Mouse (Mus musculus) embryo, embryonic 10.5 days (tissue): ENCODE measurements around the gene Cldn3.
A peak's percentile ranks its signal among the peaks of the same experiment; 100 is the strongest.
"Not testable (repeated sequence)": the region's sequence is repeated elsewhere in the genome, so short reads cannot be mapped to it uniquely, and the experiment has no call there.

Source experiments
- DNase-seq: peaks from one replicate; pipeline ENCODE4 v3.0.0-alpha.2; 2015; ENCODE audit warnings: low spot score

Cldn3 gene

DNA sequence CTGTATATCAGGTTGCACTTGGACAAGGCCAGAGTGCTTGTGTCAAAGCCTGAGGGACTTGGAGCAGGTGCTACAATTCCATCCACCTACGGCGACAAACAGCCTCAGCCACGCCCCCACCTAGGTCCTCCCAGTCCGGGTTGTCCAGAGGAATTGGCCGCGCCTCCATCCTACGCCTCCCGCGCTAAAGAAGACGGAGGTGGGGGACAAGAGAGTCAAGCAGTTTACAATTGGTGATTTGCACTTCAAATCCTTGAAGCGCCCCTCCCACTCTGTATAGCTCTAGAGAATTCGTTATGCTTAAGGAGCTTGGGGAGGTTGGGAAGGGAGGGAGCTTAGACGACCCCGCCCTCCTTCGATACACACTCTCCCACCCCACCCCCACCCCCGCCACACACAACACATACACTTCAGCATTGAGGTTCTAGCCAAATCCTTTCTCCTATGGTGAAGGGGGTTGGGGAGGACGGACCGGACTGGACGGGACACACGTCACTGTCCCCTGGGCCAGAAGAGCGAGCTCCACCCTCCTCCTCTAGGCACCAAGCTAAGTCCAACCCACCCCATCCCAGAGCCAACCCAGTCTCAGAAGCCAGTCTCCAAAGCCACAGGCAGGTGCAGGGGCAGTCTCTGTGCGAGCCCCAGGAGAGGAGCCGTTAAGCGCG is at the start of gene Cldn3:
Cldn3 (plus strand) TSS at position 582 of the 665 bp plus-strand sequence.
- peak; percentile 58 for DNase-seq

DNA sequence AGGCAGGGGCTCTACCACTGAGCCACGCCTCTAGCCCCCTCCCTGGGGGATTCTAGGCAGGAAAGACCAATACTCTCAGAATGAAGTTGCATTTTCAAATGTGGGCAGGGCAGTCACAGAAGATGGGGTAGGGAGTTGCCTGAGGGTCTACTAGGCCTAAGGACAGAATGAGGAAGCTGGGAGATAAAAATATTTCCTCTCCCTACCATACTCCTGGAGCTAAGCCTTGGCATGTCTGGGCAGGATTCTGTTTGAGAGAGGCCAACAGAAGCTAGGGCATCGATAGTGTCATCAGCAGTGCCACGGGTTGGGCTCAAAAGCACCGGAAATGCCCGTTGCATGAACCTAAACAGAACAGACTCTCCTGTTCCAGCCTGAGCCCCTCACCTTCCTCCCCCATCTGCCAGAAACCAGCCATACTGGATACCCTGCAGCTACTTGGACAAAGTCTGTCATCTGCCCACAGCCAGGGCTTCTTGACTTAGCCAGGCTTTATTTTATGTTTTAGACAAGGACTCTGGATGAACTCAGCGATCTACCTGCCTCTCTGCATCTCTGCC is 49.3 kb upstream of the Cldn3 start:
- no peak for DNase-seq

DNA sequence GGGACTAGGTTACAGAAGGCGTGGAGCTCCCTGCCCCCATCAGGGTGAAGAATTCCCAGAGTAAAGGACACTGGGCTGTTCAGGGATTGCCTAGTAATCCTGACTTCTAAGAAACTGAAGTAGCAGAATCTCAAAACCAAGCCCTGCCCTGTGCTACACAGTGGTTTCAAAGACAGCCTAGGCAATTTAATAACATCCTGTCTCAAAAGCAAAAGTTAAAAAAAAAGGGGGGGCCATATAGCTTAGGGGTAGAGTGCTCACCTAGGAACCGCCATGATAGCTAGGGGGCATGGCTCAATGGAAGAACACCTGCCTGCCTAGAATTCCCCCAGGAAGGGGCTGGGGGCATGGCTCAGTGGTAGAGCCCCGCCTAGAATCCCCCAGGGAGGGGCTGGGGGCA is 46.9 kb upstream of the Cldn3 start:
- DNase-seq = no peak

DNA sequence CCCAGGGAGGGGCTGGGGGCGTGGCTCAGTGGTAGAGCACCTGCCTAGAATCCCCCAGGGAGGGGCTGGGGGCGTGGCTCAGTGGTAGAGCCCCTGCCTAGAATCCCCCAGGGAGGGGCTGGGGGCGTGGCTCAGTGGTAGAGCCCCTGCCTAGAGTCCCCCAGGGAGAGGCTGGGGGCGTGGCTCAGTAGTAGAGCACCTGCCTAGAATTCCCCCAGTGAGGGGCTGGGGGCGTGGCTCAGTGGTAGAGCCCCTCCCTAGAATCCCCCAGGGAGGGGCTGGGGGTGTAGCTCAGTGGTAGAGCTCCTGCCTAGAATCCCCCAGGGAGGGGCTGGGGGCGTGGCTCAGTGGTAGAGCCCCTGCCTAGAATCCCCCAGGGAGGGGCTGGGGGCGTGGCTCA is 46.5 kb upstream of the Cldn3 start:
- not testable (repeated sequence) for DNase-seq

DNA sequence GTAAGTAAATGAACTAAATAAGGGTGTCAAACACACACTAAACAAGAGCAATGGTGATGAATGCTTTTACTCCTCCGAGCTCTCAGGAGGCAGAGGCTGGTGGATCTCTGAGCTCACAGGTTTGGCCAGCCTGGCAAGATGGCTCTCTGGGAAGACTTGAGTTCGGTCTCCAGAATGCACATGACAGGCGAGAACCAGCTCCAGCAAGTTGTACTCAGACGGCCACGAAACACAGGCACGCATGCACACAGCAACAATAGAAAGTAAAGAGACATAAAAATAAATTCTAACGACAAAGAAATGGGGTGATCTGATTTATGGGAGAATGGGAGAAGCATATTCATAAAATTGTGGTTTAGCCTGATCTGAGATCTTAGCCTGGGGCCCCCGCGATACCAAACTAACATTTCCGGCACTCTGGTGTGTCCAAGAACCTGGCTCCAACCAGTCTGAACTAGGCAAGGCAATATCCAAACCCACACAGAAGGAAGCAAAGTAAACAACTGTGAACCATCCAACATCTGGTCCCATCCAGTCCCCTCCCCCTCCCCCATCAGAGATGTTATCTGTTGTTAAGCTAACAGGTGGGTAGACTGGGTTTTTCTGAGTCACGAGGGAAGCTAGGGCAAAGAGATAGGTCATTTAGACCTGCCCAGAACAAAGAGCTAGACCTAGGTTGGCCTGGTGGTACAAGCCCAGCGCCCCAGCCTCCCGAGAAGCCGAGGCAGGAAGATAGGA is 44.4 kb upstream of the Cldn3 start:
- no peak for DNase-seq

DNA sequence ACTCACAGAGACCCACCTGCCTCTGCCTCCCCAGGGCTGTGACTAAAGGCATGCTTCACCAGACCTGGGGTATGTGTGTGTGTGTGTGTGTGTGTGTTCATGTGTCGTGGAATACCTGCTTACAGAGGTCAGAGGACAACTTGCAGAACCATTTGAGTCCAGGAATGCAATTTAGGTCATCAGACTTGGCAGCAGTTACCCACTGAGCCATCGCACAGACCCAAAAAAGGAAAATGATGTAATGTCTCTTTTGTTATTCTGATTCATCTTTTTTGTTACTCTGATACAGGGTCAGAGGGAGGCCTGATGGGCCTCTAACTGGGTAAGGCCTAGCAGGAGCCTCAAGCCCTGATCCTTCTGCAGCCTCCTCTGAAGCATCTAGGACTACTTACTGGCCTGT is 43.3 kb upstream of the Cldn3 start:
- DNase-seq = no peak

DNA sequence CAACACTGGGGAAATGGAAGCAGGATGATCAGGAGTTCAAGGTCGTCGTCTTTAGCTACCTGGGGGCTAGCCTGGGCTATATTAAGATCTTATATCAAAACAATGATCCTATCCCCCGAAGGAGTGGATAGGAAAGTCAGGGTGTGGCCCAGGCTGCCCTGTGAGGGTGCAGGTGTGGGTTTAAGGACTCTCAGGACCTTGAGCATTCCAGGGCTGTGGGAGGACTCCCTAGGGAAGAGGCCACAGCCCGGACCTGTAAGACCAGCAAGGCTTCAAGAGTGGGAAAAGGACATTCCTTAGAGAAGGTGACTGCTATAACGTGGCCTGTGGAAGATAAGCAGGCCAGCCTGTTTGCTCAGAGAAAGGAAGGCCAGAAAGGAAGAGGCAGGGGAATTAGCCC is 41.8 kb upstream of the Cldn3 start:
- DNase-seq = no peak

DNA sequence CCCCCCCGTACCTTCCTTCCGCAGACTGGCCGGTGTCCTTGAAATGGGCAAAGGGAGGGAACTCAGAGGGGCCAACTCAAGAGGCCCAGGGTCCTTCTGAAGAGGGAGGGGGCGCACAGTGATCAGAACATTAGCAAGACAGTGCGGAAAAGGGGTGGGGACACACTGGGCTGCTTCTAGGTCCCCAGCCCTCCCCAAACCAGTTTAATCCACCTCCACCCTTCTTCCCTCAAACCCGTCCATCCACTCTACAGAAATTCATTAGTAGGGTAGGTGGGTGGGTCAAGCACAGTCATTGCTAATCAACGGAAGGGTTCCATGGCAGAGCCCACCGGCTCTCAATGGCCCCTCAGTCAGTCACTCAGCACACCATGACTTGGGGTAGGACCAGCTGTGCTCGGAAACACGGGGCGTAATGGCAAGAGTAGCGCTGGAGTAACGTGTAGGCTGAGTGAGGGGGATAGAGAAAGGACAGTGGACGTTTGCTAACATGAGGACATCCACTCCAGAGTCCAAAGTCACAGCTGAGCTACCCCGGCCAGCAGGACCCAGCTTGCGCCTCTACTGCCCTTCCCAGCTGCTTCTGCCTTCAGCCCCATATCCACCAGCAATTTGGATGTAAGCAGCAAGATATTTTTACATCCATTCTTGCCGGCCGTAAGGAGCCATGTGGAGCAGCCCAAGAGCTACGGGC is 40.6 kb upstream of the Cldn3 start:
- no peak for DNase-seq

DNA sequence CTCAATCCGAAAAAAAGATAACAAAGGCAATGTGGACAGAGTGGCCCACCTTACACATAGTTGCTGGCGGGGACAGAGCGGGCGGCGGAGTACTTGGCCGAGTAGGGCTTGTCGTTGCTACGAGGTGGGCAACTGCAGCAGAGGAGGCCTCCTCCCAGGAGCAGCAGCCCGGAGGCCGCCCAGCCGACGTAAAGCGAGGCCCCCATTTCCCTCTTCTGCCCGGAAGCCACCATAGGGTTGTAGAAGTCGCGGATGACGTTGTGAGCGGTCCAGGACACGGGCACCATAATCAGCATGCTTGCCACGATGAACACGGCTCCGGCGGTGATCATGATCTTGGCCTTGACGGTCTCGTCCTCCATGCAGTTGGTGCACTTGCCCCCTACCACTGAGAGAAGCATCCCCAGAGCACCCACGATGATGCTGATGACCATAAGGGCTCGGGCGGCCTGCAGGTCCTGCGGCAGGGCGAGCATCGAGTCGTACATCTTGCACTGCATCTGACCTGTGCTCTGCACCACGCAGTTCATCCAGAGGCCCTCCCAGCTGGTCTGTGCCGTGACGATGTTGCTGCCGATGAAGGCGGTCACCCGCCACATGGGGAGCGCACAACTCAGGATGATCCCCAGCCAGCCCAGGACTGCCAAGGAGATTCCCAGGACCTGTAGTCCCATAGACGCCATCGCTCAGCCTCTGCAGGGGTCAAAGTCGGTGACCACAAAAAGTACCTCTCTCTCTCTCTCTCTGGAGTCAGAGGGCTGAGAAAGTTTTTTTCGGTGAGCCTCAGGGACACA is 39.8 kb upstream of the Cldn3 start:
- DNase-seq = no peak

DNA sequence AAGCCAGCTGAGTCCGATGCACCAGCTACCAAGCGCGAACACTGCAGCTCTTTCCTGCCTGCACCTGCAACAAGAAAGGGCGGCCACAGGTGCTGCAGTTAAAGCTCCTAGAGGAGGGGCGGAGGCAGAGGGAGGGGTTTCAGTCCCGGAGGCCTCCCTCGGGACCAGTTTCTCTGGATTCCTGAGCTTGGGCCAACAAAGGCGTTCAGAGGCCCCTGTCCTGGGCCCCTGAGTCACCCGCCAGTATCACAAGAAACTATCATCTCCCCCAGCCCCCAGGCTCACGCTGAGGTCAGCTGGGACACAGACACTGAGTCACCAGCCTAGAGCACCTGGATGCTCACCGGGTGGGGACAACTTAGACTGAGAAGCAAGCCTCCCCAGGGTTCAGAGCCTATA is 39.2 kb upstream of the Cldn3 start, which contains the start of gene Cldn4:
Cldn4 (minus strand) TSS at position 78 of the 399 bp plus-strand sequence.
- DNase-seq = peak; percentile 46

DNA sequence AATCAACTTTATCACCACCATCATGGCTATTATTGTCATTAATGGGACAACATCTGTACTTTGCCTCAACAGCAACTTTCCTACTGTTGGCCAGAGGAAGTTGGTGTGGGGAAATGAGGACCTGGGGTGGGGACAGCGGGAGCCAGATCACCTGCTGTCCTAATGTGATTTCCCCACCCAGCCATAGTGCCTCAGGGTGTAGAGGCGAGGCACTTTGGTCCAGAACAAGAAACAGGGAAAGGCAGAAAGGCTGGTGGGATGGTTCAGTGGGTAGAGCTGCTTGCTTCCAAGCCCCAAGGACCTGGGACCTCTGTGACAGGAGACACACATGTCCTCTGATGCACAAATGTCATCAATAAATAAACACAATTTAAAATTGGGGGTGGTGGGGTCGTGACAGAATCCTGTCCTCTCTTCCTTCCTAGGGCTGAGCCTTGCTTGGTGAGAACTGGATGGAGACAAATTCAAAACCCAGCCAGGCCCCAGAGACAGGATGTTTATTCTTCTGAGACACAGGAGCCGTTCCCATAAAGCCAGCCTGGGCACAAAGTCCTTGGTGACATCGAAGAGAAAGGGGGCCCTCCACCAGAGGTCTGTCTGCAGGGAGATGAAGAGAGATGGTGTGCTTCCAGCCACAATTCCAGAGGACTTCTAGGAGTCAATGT is 38.5 kb upstream of the Cldn3 start:
- DNase-seq = no peak

DNA sequence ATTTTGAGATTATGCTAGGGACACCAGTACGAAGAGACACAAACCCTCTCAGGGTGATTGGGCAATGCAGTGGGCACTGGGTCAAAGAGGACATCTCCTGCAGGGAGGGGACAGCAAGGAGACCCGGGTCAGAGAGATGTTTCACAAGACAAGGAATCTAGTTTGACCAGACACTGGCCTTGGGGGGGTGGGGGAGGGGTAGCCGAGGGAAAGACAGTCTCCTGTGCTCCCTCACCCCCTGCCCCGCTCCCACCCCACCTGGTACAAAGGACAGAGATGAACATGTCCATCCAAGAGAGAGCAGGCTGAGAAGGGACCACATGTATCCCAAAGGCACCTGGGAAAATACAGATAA is 38.0 kb upstream of the Cldn3 start:
- no peak for DNase-seq

DNA sequence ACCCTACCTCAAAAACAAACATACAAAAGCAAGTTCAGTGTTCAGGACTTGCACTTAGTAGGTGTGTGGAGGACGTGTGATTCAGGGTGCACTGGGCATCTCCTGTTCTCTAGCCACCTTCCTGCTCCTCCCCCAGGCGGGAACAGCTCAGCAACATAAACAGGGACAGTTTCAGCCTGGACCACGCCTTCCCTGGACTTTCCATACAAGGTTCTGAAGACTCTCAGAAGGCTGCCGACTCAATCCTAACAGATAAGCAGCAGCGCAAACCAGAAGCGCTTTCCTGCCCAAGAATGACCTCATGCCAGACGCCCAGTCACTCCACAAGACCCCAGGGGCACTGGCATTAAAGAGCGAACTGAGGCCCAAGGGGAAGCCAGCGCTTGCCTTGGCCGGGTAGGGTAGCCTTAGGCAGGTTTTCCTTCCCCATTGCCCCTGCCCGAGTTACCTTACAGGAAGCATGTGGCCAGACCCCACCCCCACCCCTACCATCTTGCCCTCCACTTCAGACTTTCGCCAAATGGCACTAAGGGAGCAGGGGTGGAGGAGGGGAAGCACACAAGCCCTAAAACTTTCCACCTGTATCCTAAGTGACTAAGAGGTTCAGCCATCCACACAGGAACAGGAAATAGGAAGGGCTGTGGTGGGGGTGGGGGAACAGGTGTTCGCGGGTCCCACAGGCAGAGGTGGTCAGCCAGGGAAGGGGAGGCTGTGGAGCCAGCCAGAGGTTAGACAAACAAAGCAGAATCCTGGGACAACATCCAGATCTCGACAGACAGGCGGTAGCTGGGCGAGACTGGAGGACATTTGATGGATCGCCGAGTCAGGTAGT is 34.7 kb upstream of the Cldn3 start:
- DNase-seq = no peak

DNA sequence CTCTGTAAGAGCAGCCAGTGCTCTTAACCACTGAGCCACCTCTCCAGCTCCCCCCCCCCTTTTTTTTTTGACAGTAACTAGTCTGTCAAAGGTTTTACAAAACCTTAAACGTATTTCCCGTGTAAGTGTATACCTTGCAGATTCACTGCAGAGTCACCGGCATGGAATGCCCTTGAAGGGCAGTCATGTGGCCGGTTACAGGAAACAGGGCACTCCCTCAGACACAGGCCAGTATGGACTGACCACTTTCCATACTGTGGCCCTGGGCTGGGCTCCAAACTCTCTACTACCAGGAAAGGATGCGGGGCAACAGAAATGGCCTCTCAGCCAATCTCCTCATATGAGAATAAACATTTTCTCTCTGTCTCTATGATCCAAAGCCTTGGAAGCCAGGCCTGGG is 30.5 kb upstream of the Cldn3 start:
- no peak for DNase-seq

DNA sequence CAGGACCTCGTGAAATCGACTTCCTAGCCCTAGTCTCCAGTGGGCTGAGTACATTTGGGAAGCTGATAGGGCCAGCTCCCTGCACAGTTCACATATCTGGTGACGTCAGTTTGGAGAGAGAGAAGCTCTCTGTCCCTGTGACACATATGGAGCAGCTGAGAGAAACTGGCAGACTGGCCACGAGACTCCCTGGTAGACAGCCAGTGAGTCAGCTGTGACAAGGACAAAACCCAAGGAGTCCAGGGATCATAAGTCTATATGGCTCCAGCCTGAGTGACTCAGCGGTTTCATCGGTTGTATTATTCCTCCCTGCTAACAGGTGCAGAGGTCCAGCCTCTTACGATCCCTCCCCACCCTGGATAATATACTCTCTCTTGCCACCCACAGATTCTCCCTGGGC is 26.9 kb upstream of the Cldn3 start:
- DNase-seq = no peak

DNA sequence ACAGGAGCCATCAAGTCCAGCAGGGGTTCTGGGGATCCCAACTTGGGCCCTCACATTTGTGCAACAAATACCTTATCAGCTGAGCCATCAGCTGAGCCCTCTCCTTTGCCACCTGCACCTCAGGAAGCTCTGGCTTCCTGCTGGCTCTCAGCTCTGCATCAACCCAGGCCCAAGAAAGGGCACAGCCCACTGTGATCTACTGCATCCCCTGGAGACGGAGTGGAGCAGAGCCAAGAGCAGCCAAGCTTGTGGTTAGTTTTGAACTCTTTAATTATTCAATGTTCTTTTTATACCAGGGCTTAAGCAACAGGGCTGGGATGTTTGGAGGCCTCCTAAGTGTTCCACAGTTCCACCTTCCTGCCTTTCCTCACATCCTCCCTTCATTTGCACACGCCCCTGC is 25.6 kb upstream of the Cldn3 start:
- DNase-seq = no peak

DNA sequence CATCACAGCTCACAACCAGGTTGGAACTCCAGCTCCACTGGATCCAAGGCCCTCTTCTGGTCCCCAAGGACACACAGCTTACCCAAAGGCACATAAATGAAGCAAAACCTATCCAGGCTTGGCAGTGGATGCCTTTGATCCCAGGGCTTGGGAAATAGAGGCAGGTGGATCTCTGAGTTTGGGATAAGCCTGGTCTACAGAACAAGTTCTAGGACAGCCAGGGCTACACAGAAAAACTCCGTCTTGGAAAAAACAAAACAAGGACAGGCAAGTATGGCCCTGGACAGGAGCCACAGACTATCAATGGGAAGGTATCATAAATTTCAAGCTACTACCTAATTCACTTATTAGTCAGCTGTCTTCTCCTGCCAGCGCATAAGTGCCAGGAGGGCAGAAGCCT is 24.5 kb upstream of the Cldn3 start:
- DNase-seq = no peak

DNA sequence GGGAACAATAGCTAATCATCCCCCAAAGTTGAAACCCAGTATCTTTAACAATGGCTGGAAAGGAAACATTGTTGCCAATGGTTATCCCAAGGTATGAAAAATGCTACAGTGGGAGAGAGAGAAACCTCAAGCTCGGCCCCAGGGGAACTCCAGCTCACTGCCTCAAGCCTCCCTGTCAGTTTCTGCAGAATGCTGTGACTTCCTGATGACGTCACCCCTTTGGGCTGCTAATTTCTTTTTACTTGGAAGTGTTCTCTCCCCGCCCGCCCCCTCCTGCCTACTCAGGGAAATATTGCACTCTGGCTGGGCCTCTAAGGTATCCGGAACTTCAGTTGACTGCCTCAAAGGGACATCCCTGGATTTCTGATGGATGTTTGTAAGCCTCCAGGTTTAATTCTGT is 22.5 kb upstream of the Cldn3 start:
- no peak for DNase-seq

DNA sequence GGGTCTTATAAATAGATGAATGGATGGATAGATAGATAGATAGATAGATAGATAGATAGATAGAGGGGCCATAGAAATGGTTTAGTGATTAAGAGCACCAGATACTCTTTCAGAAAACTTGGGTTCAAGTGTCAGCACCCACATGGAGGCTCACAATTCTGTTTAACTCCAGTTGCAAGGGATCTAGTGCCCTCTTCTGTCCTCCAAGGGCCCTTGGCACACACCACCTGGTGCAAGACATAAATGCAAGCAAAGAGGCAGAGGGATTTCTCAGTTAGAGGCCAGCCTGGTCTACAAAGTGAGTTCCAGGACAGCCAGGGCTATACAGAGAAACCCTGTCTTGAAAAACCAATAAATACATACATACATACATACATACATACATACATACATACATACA is 21.4 kb upstream of the Cldn3 start:
- DNase-seq = not testable (repeated sequence)

DNA sequence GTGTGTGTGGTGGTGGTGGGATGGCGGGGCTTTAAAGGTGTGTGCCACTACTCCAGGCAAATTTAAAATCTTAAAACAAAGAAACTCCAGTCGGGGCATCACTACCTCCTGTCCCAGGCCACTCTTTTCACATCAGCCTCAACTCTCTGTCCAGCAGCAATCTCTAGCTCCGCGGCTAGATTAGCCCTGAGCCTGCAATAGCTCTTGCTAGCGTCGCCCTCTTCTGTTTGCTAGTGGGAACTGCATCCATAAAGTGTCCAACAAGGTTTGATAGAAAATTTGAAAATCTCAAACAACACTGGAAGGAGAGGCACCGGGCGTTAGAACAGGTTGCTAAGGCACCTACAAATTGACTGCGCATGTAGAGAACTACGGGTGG is 20.6 kb upstream of the Cldn3 start:
- peak; percentile 92 for DNase-seq
